Mouse (Mus musculus) thymus, postnatal 4 days (tissue): Measurements from ENCODE around the gene Jund.
A peak's percentile ranks its signal among the peaks of the same experiment; 100 is the strongest.

Experiments used
- DNase-seq: peaks from one replicate; pipeline ENCODE4 v3.0.0; 2021

Gene Jund

GRCm38 (mm10) chr8:70729808-70730475, 31.2 kb downstream of the Jund start:
- peak; percentile 63 for DNase-seq

DNA sequence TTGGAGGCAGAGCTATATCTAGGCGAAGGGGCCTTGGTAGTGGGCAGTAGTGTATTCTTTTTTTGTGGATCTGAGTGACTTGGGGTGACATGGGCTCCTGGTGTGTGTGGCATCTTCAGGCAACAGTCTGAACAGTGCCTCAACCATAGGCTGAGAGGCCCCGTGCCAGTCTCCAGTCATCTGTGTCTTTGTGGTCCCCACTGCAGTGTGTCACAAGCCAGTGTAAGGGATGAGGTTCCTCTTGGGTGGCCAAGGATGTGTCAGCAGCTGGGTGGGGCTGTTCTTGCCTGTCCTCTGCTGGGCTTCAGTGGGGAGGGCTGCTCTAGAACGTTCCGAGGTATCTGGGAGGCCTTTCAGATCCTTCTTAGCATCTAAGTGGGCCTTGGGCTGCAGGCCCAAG, 32.2 kb downstream of the Jund start:
- no peak for DNase-seq

DNA sequence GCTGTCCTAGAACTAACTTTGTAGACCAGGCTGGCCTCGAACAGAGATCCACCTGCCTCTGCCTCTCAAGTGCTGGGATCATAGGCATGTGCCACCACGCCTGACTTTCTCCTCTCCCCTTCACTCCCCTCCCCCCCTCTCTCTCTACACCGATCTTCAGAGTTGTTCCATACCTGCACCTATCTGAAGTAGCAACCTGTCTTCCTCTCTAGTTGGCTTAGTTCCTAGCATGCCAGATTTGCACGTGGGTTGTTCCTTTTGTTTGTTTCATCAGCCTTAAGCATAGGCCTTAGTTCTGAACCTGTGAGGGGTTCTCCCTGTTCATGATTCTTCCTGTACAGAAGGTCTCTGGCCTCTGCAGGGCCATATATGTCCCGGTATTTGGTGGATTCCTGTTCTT, 39.0 kb downstream of the Jund start:
- no peak for DNase-seq

GRCm38 (mm10) chr8:70738211-70738610, 39.5 kb downstream of the Jund start:
- no peak for DNase-seq

- DNase-seq, result no peak
These were observed 42.9 kb downstream of the Jund start for GRCm38 (mm10) chr8:70741661-70742060.

- DNase-seq, result no peak
These were observed 43.4 kb downstream of the Jund start for GRCm38 (mm10) chr8:70742176-70742575.

- DNase-seq, result peak; percentile 48
These were observed 44.4 kb downstream of the Jund start for GRCm38 (mm10) chr8:70742981-70743655.

- no peak for DNase-seq
These were observed 45.2 kb downstream of the Jund start for GRCm38 (mm10) chr8:70743656-70744590.

DNA sequence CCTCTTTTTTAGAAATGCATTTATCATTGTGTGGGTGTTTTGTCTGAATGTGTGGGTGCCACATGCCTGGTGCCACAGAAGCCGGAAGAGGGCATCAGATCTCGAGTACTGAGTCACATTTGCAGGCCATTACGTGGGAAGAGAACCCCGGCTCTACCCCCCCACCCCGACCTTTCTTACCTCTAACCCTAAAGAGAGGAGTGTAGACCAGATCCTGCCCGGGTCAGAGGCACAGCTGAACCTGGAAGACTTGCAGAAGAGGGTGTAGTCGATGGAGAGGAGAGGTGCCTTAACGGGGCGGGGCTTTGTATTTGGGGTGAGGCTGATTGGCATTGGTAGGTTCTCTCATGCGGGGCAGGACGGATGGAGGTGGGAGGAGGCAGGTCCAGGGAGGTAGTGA, 46.1 kb downstream of the Jund start:
- no peak for DNase-seq

DNA sequence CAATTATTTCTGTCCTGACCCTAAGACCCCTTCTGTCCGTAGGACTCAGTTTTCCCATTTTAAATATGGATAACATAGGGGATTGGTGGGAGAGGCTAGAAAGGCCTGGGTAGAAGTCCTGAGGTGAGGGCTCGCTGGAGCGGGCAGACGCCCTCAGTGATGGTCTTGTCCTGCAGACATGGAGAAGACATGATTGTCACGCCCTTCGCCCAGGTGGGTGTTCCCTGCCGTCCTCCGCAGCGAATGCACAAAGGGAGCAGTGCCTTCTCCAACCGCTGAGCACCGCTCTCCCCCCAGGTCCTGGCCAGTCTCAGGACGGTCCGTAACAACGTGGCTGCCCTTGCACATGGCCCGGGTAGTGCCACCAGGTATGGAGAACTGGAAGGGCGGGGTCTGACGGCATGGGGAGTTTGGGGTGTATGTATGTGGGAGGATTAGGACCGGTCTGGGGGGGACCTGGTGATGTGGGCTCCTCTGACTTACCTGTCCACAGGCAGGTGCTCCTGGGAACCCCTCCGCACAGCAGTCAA, 47.0 kb downstream of the Jund start:
- DNase-seq, result no peak

- no peak for DNase-seq
These were observed 47.9 kb downstream of the Jund start for GRCm38 (mm10) chr8:70746676-70747075.

- DNase-seq, result no peak
These were observed 48.6 kb downstream of the Jund start for GRCm38 (mm10) chr8:70747211-70747890.

- DNase-seq, result peak; percentile 6
These were observed 49.7 kb downstream of the Jund start for GRCm38 (mm10) chr8:70748246-70749096.

- DNase-seq, result peak; percentile 12
These were observed 50.4 kb downstream of the Jund start for GRCm38 (mm10) chr8:70749097-70749674.
